Mouse (Mus musculus) hindlimb bud, embryonic 11.5 days (tissue): ENCODE measurements around the gene Hspg2.
"Not testable (repeated sequence)": the region's sequence is repeated elsewhere in the genome, so short reads cannot be mapped to it uniquely, and the experiment has no call there.

Experiments used
- DNase-seq: peaks from one replicate; pipeline ENCODE4 v3.0.0-alpha.2; 2012; ENCODE audit warnings: low read depth, low spot score; ENCODE audit errors: extremely low spot score

Hspg2 gene

GRCm38 (mm10) chr4:137556673-137557210 is 88.2 kb downstream of the Hspg2 start:
- DNase-seq, result no peak

GRCm38 (mm10) chr4:137569873-137570272 is 101.3 kb downstream of the Hspg2 start:
- no peak for DNase-seq

- no peak for DNase-seq
Observed at GRCm38 (mm10) chr4:137574469-137574868, 105.9 kb downstream of the Hspg2 start, which contains the start of gene Ldlrad2. Ldlrad2 (minus strand) TSS chr4:137574569.

- DNase-seq, result no peak
Observed at GRCm38 (mm10) chr4:137577486-137577885, 108.9 kb downstream of the Hspg2 start.

GRCm38 (mm10) chr4:137578181-137578845 is 109.7 kb downstream of the Hspg2 start:
- DNase-seq, result no peak

- no peak for DNase-seq
Observed at GRCm38 (mm10) chr4:137579789-137580188, 111.2 kb downstream of the Hspg2 start.

- DNase-seq, result no peak
Observed at GRCm38 (mm10) chr4:137580299-137580698, 111.7 kb downstream of the Hspg2 start.

- DNase-seq, result no peak
Observed at GRCm38 (mm10) chr4:137581815-137582214, 113.2 kb downstream of the Hspg2 start.

GRCm38 (mm10) chr4:137589095-137589494 is 120.5 kb downstream of the Hspg2 start:
- not testable (repeated sequence) for DNase-seq

GRCm38 (mm10) chr4:137589586-137589985 is 121.0 kb downstream of the Hspg2 start:
- DNase-seq, result no peak

GRCm38 (mm10) chr4:137590961-137591360 is 122.4 kb downstream of the Hspg2 start:
- DNase-seq, result no peak

GRCm38 (mm10) chr4:137593601-137594495 is 125.3 kb downstream of the Hspg2 start, which contains the start of gene Usp48:
Usp48 (plus strand) TSS chr4:137593755.
- DNase-seq, result peak; percentile 99

GRCm38 (mm10) chr4:137594496-137595270 is 126.1 kb downstream of the Hspg2 start:
- DNase-seq, result no peak

- no peak for DNase-seq
Observed at GRCm38 (mm10) chr4:137597098-137597630, 128.6 kb downstream of the Hspg2 start.

- no peak for DNase-seq
Observed at GRCm38 (mm10) chr4:137598577-137598976, 130.0 kb downstream of the Hspg2 start.

GRCm38 (mm10) chr4:137603449-137604171 is 135.0 kb downstream of the Hspg2 start:
- no peak for DNase-seq

GRCm38 (mm10) chr4:137607023-137607422 is 138.5 kb downstream of the Hspg2 start:
- no peak for DNase-seq

GRCm38 (mm10) chr4:137609281-137609680 is 140.7 kb downstream of the Hspg2 start:
- no peak for DNase-seq

GRCm38 (mm10) chr4:137609702-137610101 is 141.1 kb downstream of the Hspg2 start:
- DNase-seq, result no peak

- DNase-seq, result no peak
Observed at GRCm38 (mm10) chr4:137610256-137610655, 141.7 kb downstream of the Hspg2 start.
